Mouse (Mus musculus): ENCODE results near the gene Phf1.

Gene Phf1

GRCm38 (mm10) chr17:26933885-26934827 lies 1.3 kb downstream of the Phf1 start:
- no peak for DNase-seq (ENCODE audit: low spot score)

GRCm38 (mm10) chr17:26935027-26935426 lies 2.2 kb downstream of the Phf1 start:
- no peak for DNase-seq (ENCODE audit: low spot score)

GRCm38 (mm10) chr17:26936453-26936852 lies 3.6 kb downstream of the Phf1 start:
- DNase-seq (ENCODE audit: low spot score) = no peak

GRCm38 (mm10) chr17:26936921-26937695 lies 4.3 kb downstream of the Phf1 start:
- DNase-seq (ENCODE audit: low spot score) = no peak

- no peak for DNase-seq (ENCODE audit: low spot score)
These were observed 5.2 kb downstream of the Phf1 start for GRCm38 (mm10) chr17:26937883-26938695.

- no peak for DNase-seq (ENCODE audit: low spot score)
These were observed 5.9 kb downstream of the Phf1 start for GRCm38 (mm10) chr17:26938731-26939130.

- DNase-seq (ENCODE audit: low spot score) = peak; percentile 100
These were observed 6.5 kb downstream of the Phf1 start, which contains the start of gene Cuta for GRCm38 (mm10) chr17:26939178-26939972. Gene Cuta, minus strand, starts transcription at chr17:26939569.

- DNase-seq (ENCODE audit: low spot score) = no peak
These were observed 7.1 kb downstream of the Phf1 start for GRCm38 (mm10) chr17:26939973-26940300.

GRCm38 (mm10) chr17:26941031-26941789 lies 8.4 kb downstream of the Phf1 start, which contains the start of gene Syngap1:
Gene Syngap1, plus strand, starts transcription at chr17:26941253.
- DNase-seq (ENCODE audit: low spot score) = no peak

- no peak for DNase-seq (ENCODE audit: low spot score)
These were observed 9.2 kb downstream of the Phf1 start for GRCm38 (mm10) chr17:26941841-26942570.

- no peak for DNase-seq (ENCODE audit: low spot score)
These were observed 13.1 kb downstream of the Phf1 start for GRCm38 (mm10) chr17:26945824-26946495.

- DNase-seq (ENCODE audit: low spot score) = peak; percentile 75
These were observed 13.7 kb downstream of the Phf1 start for GRCm38 (mm10) chr17:26946567-26946966.

GRCm38 (mm10) chr17:26947231-26948100 lies 14.6 kb downstream of the Phf1 start:
- no peak for DNase-seq (ENCODE audit: low spot score)

- DNase-seq (ENCODE audit: low spot score) = no peak
These were observed 15.6 kb downstream of the Phf1 start for GRCm38 (mm10) chr17:26948316-26949050.

GRCm38 (mm10) chr17:26949051-26949577 lies 16.3 kb downstream of the Phf1 start:
- no peak for DNase-seq (ENCODE audit: low spot score)

GRCm38 (mm10) chr17:26949866-26950265 lies 17.0 kb downstream of the Phf1 start:
- DNase-seq (ENCODE audit: low spot score) = no peak

All from testis, postnatal 14 days (tissue).